Mouse (Mus musculus): Measurements from ENCODE around the gene Gnpnat1. TPM values are rescaled to one million over a fixed set of nuclear protein-coding genes. Genes with fewer than 3 reads are reported as not detected.

Gene Gnpnat1
- polyA plus RNA-seq, 1 experiment: 1.9 TPM

GRCm38 (mm10) chr14:45403651-45404050, 1.1 kb downstream of the Gnpnat1 start:
- no peaks in the 10 kb centered on the region for H3K4me1 ChIP-seq (ENCODE audit: control insufficient read depth, insufficient read depth, insufficient read length)
- H3K27me3 ChIP-seq (ENCODE audit: control insufficient read depth, insufficient read depth, low read length): no peaks in the 10 kb centered on the region
- 79% methylated on average over 7 of the region's 7 CpGs for WGBS
- H3K4me3 ChIP-seq (ENCODE audit: extremely low read depth, insufficient read depth, insufficient read length): no peak overlapping the region
- DNase-seq (ENCODE audit: low read depth in 1 of 2, low spot score in 2 of 2): no peak
- no peaks in the 10 kb centered on the region for H3K36me3 ChIP-seq (ENCODE audit: control insufficient read depth, insufficient read depth, low read length)
- TF ChIP-seq CTCF (IDR thresholded peaks at IDR 0.05; ENCODE audit: extremely low read depth, insufficient read depth, insufficient read length, insufficient replicate concordance): no peak
- no peak for TF ChIP-seq POLR2A (IDR thresholded peaks at IDR 0.05; ENCODE audit: low read depth, low read length)
- no peak overlapping the region for H3K27ac ChIP-seq (ENCODE audit: insufficient read depth, low read length)

- TF ChIP-seq POLR2A (IDR thresholded peaks at IDR 0.05; ENCODE audit: low read depth, low read length) (no peak), CTCF (IDR thresholded peaks at IDR 0.05; ENCODE audit: extremely low read depth, insufficient read depth, insufficient read length, insufficient replicate concordance) (no peak)
- WGBS: 81% methylated on average over 3 of the region's 3 CpGs
- Histone ChIP-seq H3K27me3 (ENCODE audit: control insufficient read depth, insufficient read depth, low read length) (no peaks in the 10 kb centered on the region), H3K36me3 (ENCODE audit: control insufficient read depth, insufficient read depth, low read length) (no peaks in the 10 kb centered on the region), H3K4me1 (ENCODE audit: control insufficient read depth, insufficient read depth, insufficient read length) (no peaks in the 10 kb centered on the region), H3K4me3 (ENCODE audit: extremely low read depth, insufficient read depth, insufficient read length) (no peak overlapping the region), H3K27ac (ENCODE audit: insufficient read depth, low read length) (no peak overlapping the region)
- DNase-seq (ENCODE audit: low read depth in 1 of 2, low spot score in 2 of 2): no peak
Observed at GRCm38 (mm10) chr14:45399836-45400235, 4.9 kb downstream of the Gnpnat1 start.

- H3K4me3 ChIP-seq (ENCODE audit: extremely low read depth, insufficient read depth, insufficient read length): peak overlapping the region; percentile 85; the same call in 1 of the 2 replicates
- H3K27ac ChIP-seq (ENCODE audit: insufficient read depth, low read length): peak overlapping the region; percentile 35
- 12% methylated on average over 3 of the region's 3 CpGs for WGBS
- DNase-seq (ENCODE audit: low read depth in 1 of 2, low spot score in 2 of 2): no peak
- no peaks in the 10 kb centered on the region for H3K4me1 ChIP-seq (ENCODE audit: control insufficient read depth, insufficient read depth, insufficient read length)
- H3K27me3 ChIP-seq (ENCODE audit: control insufficient read depth, insufficient read depth, low read length): no peaks in the 10 kb centered on the region
- H3K36me3 ChIP-seq (ENCODE audit: control insufficient read depth, insufficient read depth, low read length): no peaks in the 10 kb centered on the region
- TF ChIP-seq POLR2A (IDR thresholded peaks at IDR 0.05; ENCODE audit: low read depth, low read length) (no peak), CTCF (IDR thresholded peaks at IDR 0.05; ENCODE audit: extremely low read depth, insufficient read depth, insufficient read length, insufficient replicate concordance) (no peak)
Observed at GRCm38 (mm10) chr14:45389194-45389593, 15.5 kb downstream of the Gnpnat1 start.

- TF ChIP-seq POLR2A (IDR thresholded peaks at IDR 0.05; ENCODE audit: low read depth, low read length) (peak; percentile 5; the same call in 1 of the 2 replicates), CTCF (IDR thresholded peaks at IDR 0.05; ENCODE audit: extremely low read depth, insufficient read depth, insufficient read length, insufficient replicate concordance) (no peak)
- peak overlapping the region; percentile 83 for H3K27ac ChIP-seq (ENCODE audit: insufficient read depth, low read length)
- peak overlapping the region; percentile 85 for H3K4me3 ChIP-seq (ENCODE audit: extremely low read depth, insufficient read depth, insufficient read length)
- WGBS: under 1% methylated on average over 71 of the region's 71 CpGs
- H3K36me3 ChIP-seq (ENCODE audit: control insufficient read depth, insufficient read depth, low read length): no peaks in the 10 kb centered on the region
- no peaks in the 10 kb centered on the region for H3K27me3 ChIP-seq (ENCODE audit: control insufficient read depth, insufficient read depth, low read length)
- DNase-seq (ENCODE audit: low read depth in 1 of 2, low spot score in 2 of 2): peak; percentile 34 to 85
- no peaks in the 10 kb centered on the region for H3K4me1 ChIP-seq (ENCODE audit: control insufficient read depth, insufficient read depth, insufficient read length)
Observed at GRCm38 (mm10) chr14:45388345-45389181, 16.1 kb downstream of the Gnpnat1 start.

GRCm38 (mm10) chr14:45387480-45387879, 17.2 kb downstream of the Gnpnat1 start:
- no peak for DNase-seq (ENCODE audit: low read depth in 1 of 2, low spot score in 2 of 2)
- WGBS: 30% methylated on average over 2 of the region's 2 CpGs
- H3K27ac ChIP-seq (ENCODE audit: insufficient read depth, low read length): peak overlapping the region; percentile 35; the same call in 1 of the 2 replicates
- H3K27me3 ChIP-seq (ENCODE audit: control insufficient read depth, insufficient read depth, low read length): no peaks in the 10 kb centered on the region
- no peaks in the 10 kb centered on the region for H3K4me1 ChIP-seq (ENCODE audit: control insufficient read depth, insufficient read depth, insufficient read length)
- TF ChIP-seq CTCF (IDR thresholded peaks at IDR 0.05; ENCODE audit: extremely low read depth, insufficient read depth, insufficient read length, insufficient replicate concordance) (no peak), POLR2A (IDR thresholded peaks at IDR 0.05; ENCODE audit: low read depth, low read length) (no peak)
- no peaks in the 10 kb centered on the region for H3K36me3 ChIP-seq (ENCODE audit: control insufficient read depth, insufficient read depth, low read length)
- H3K4me3 ChIP-seq (ENCODE audit: extremely low read depth, insufficient read depth, insufficient read length): peak overlapping the region; percentile 17; the same call in 1 of the 2 replicates

GRCm38 (mm10) chr14:45385596-45385995, 19.1 kb downstream of the Gnpnat1 start:
- TF ChIP-seq CTCF (IDR thresholded peaks at IDR 0.05; ENCODE audit: extremely low read depth, insufficient read depth, insufficient read length, insufficient replicate concordance) (no peak), POLR2A (IDR thresholded peaks at IDR 0.05; ENCODE audit: low read depth, low read length) (no peak)
- H3K27me3 ChIP-seq (ENCODE audit: control insufficient read depth, insufficient read depth, low read length): no peaks in the 10 kb centered on the region
- 87% methylated on average over 2 of the region's 2 CpGs for WGBS
- no peak for DNase-seq (ENCODE audit: low read depth in 1 of 2, low spot score in 2 of 2)
- no peak overlapping the region for H3K4me3 ChIP-seq (ENCODE audit: extremely low read depth, insufficient read depth, insufficient read length)
- peaks cover 4% of the 10 kb centered on the region for H3K36me3 ChIP-seq (ENCODE audit: control insufficient read depth, insufficient read depth, low read length)
- no peaks in the 10 kb centered on the region for H3K4me1 ChIP-seq (ENCODE audit: control insufficient read depth, insufficient read depth, insufficient read length)
- no peak overlapping the region for H3K27ac ChIP-seq (ENCODE audit: insufficient read depth, low read length)

GRCm38 (mm10) chr14:45382912-45383311, 21.8 kb downstream of the Gnpnat1 start:
- TF ChIP-seq CTCF (IDR thresholded peaks at IDR 0.05; ENCODE audit: extremely low read depth, insufficient read depth, insufficient read length, insufficient replicate concordance) (no peak), POLR2A (IDR thresholded peaks at IDR 0.05; ENCODE audit: low read depth, low read length) (no peak)
- H3K27me3 ChIP-seq (ENCODE audit: control insufficient read depth, insufficient read depth, low read length): no peaks in the 10 kb centered on the region
- H3K36me3 ChIP-seq (ENCODE audit: control insufficient read depth, insufficient read depth, low read length): peaks cover 11% of the 10 kb centered on the region
- H3K4me3 ChIP-seq (ENCODE audit: extremely low read depth, insufficient read depth, insufficient read length): no peak overlapping the region
- no peaks in the 10 kb centered on the region for H3K4me1 ChIP-seq (ENCODE audit: control insufficient read depth, insufficient read depth, insufficient read length)
- no peak for DNase-seq (ENCODE audit: low read depth in 1 of 2, low spot score in 2 of 2)
- WGBS: 79% methylated on average over 4 of the region's 4 CpGs
- H3K27ac ChIP-seq (ENCODE audit: insufficient read depth, low read length): no peak overlapping the region
